Mouse (Mus musculus) frontal cortex, postnatal 14 days (tissue): ENCODE data around the gene Slc9a4.
"Not testable (repeated sequence)": the region's sequence is repeated elsewhere in the genome, so short reads cannot be mapped to it uniquely, and the experiment has no call there.

Source experiments
- DNase-seq, 2 experiments: peaks; one replicate each; pipeline ENCODE4 v3.0.0; 2022; ENCODE audit warnings: low spot score in 2 of 2

The Slc9a4 gene

DNA sequence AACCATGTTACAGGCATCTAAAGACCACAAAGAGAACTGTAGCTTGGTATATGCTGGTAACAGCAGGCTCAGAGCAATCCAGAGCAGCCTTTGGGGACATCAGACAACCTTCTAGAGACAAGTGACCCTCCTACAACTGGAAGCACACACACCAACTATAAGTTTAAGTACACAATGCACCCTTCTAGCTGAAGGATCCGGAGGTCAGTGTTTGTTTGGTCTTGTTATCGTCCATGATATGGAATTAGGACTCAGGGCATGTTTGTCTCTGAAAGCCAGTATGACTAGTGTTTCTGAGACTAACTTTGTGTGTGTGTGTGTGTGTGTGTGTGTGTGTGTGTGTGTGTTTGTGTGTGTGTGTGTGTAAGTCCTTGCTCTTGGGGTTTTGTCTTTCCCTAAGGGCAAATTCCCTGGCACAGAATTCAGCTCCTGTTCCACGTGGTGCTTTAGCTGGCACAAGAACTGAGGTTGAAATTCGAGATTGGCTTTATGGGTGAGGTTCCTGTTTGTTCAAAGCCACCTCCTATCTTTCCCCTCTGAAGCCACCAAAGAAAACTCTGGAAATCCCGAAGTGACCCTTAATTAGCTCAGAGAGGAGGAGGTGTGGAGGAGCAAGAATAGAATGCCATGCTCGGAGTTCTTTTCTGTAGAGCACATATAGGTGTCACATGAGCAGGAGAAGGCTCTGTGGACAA is 71.1 kb downstream of the Slc9a4 start:
- no peak for DNase-seq

GRCm38 (mm10) chr1:40657035-40657434 is 77.2 kb downstream of the Slc9a4 start:
- no peak for DNase-seq

GRCm38 (mm10) chr1:40657978-40658496 is 78.2 kb downstream of the Slc9a4 start:
- peak in 1 of 2 experiments; percentile 61 for DNase-seq

- DNase-seq, result no peak
Measured at GRCm38 (mm10) chr1:40659017-40659416, 79.1 kb downstream of the Slc9a4 start.

GRCm38 (mm10) chr1:40659496-40659895 is 79.6 kb downstream of the Slc9a4 start:
- no peak for DNase-seq

- no peak for DNase-seq
Measured at GRCm38 (mm10) chr1:40660838-40661237, 81.0 kb downstream of the Slc9a4 start.

GRCm38 (mm10) chr1:40665401-40666370 is 85.8 kb downstream of the Slc9a4 start:
- DNase-seq, result no peak

DNA sequence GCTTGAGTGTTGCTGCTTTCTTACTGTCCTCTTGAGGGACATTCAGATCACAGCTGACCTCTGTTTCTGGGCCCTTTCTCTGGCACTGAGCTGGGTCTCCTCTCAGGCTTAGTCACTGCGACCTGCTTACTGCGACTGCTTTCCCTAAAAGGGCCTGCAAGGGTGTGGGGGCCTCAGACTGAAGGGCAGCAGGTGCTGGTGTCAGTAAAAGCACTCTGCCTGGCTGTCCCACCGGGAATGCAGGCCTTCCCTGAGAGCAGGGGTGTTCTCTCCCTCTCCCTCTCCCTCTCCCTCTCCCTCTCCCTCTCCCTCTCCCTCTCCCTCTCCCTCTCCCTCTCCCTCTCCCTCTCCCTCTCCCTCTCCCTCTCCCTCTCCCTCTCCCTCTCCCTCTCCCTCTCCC is 87.6 kb downstream of the Slc9a4 start:
- not testable (repeated sequence) for DNase-seq

DNA sequence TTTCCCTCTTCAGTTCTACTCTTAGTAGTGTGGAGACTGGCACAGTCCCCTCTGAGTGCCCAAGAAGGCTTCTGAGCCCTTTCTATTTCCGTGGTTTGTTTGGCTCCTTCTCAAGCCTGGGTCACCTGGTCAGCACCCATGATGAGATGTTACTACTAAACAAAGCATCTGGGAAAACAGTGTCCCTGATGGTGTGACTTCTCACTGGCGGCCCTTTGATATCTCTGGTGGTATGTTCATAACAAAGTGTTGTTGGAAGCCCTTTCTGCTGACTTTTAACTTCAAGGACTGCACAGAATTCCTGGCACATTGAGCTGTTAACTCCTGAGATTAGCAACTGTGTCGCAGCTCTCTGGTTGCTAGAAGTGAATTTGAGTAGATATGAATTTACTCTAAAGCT is 90.1 kb downstream of the Slc9a4 start:
- no peak for DNase-seq

DNA sequence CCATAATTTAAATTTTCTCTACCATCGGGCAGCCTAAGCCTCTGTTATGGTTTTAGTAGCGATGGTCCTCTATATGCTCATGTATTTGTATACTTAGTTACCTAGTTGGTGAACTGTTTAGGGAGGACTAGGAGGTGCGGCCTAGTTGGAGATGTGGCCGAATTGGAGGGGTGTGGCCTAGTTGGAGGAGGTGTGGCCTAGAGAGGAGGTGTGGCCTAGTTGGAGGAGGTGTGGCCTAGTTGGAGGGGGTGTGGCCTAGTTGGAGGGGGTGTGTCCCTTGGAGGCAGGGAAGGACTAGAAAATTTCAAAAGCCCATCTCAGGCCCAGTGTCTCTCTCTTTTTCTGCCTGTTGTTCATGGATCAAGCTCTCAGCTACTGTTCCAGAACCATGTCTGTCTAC is 91.6 kb downstream of the Slc9a4 start:
- DNase-seq, result no peak

GRCm38 (mm10) chr1:40677306-40677705 is 97.4 kb downstream of the Slc9a4 start:
- DNase-seq, result no peak
